Mouse (Mus musculus) erythroblast, embryonic 14.5 days (primary cell): Measurements from ENCODE around the gene Hist1h2bk.
"Not testable (repeated sequence)": the region's sequence is repeated elsewhere in the genome, so short reads cannot be mapped to it uniquely, and the experiment has no call there.

Experiments used
- GATA1 ChIP-seq: IDR thresholded peaks from 2 replicates; pipeline ENCODE4 v1.6.1; 2012; ENCODE audit warnings: low read length, inconsistent platforms, mixed read lengths
- TAL1 ChIP-seq: IDR thresholded peaks from 3 replicates; pipeline ENCODE4 v1.6.1; 2012; ENCODE audit warnings: low read length, inconsistent platforms, mixed read lengths

DNA sequence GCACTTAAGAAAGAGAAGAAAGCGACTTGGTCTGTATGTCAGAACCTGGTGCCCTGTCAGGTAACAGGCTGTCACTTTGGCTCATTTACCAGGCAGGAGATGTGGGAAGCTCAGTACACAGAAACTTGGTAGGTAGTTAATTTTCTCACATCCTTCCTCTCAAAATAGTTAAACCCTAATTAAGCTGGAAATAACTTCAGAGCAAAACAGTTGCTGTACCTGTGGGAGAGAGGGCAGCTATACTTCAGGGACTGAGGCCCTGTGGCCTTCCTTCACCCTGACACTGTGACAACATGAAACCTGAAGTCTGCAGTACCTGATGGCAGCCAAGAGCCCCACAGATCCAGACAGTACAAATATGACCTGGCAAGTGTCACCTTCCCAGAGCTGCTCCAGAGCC, 48.5 kb downstream of the Hist1h2bk start, which contains the start of gene Vmn1r188:
- not testable (repeated sequence) for TF ChIP-seq GATA1, TAL1
